Mouse (Mus musculus) small intestine, adult 2 months (tissue): ENCODE results near the gene Mbd5. TPM values are rescaled to one million over a fixed set of nuclear protein-coding genes. Genes with fewer than 3 reads are reported as not detected.

Experiments
- H3K27ac ChIP-seq: fragments of 200-500 bp; 2 replicates; pipeline ENCODE4 v1.5.1; 2012; ENCODE audit warnings: low read depth, low read length, control low read depth, inconsistent platforms; ENCODE audit not compliant: insufficient read depth
- H3K27me3 ChIP-seq: fragments of 200-500 bp; 2 replicates; pipeline ENCODE4 v1.6.1; 2012; ENCODE audit warnings: mild to moderate bottlenecking, moderate library complexity, low read length, inconsistent platforms; ENCODE audit not compliant: control insufficient read depth, insufficient read depth
- H3K36me3 ChIP-seq: fragments of 200-500 bp; 2 replicates; pipeline ENCODE4 v1.6.1; 2012; ENCODE audit warnings: mild to moderate bottlenecking, low read length, control low read depth, inconsistent platforms; ENCODE audit not compliant: control insufficient read depth, insufficient read depth
- H3K4me1 ChIP-seq: fragments of 200-500 bp; 2 replicates; pipeline ENCODE4 v1.6.1; 2012; ENCODE audit warnings: low read length, inconsistent platforms, mixed read lengths; ENCODE audit not compliant: control insufficient read depth, insufficient read depth, insufficient read length
- H3K4me3 ChIP-seq: fragments of 200-500 bp; 2 replicates; pipeline ENCODE4 v1.5.1; 2012; ENCODE audit warnings: low read depth, mild to moderate bottlenecking, control low read depth, inconsistent platforms, low read length, moderate library complexity
- CTCF ChIP-seq: fragments of 200-500 bp; IDR thresholded peaks from 2 replicates; pipeline ENCODE4 v1.5.1; 2012; ENCODE audit warnings: low read depth, mild to moderate bottlenecking, control low read depth, inconsistent platforms, low read length, moderate library complexity, mixed read lengths; ENCODE audit not compliant: insufficient replicate concordance, insufficient read length; ENCODE audit errors: extremely low read depth
- POLR2A ChIP-seq: fragments of 200-500 bp; IDR thresholded peaks from 2 replicates; pipeline ENCODE4 v1.6.1; 2012; ENCODE audit warnings: low read depth, mild to moderate bottlenecking, control low read depth, inconsistent platforms, low read length, moderate library complexity
- WGBS: fragments of 180-500 bp; shearing (Covaris S2); methylation state at CpG from one replicate; pipeline ENCODE4 v1.1.7; 2018; 5-methylcytosine and 5-hydroxymethylcytosine counted together
- polyA plus RNA-seq: library from polyadenylated mRNA; depleted of rRNA; stranded (reverse); fragments of >200 nt; gene quantifications from 2 replicates; pipeline ENCODE4 v1.2.3, GENCODE M21; 2012; rRNA removed

The Mbd5 gene
- polyA plus RNA-seq, 1 experiment, result 3.4 TPM

- Histone ChIP-seq H3K27me3 (no peaks in the 10 kb centered on the region), H3K4me1 (peaks cover 9% of the 10 kb centered on the region), H3K4me3 (no peak overlapping the region), H3K27ac (no peak overlapping the region), H3K36me3 (no peaks in the 10 kb centered on the region)
- TF ChIP-seq CTCF (no peak), POLR2A (no peak)
- 73% methylated on average over 5 of the region's 5 CpGs for WGBS
Measured at GRCm38 (mm10) chr2:49364546-49364945, 415.2 kb downstream of the Mbd5 start.

- Histone ChIP-seq H3K27ac (peak overlapping the region; percentile 97), H3K4me1 (peaks cover 9% of the 10 kb centered on the region), H3K4me3 (peak overlapping the region; percentile 67), H3K27me3 (no peaks in the 10 kb centered on the region), H3K36me3 (no peaks in the 10 kb centered on the region)
- TF ChIP-seq CTCF (no peak), POLR2A (peak; percentile 16; the same call in 1 of the 2 replicates)
- 37% methylated on average over 14 of the region's 14 CpGs for WGBS
Measured at GRCm38 (mm10) chr2:49366878-49367545, 417.7 kb downstream of the Mbd5 start.

- Histone ChIP-seq H3K4me1 (peaks cover 9% of the 10 kb centered on the region), H3K27ac (peak overlapping the region; percentile 97), H3K27me3 (no peaks in the 10 kb centered on the region), H3K4me3 (peak overlapping the region; percentile 37; the same call in 1 of the 2 replicates), H3K36me3 (no peaks in the 10 kb centered on the region)
- WGBS, result 50% methylated on average over 17 of the region's 17 CpGs
- TF ChIP-seq CTCF (no peak), POLR2A (no peak)
Measured at GRCm38 (mm10) chr2:49367546-49367917, 418.2 kb downstream of the Mbd5 start.

GRCm38 (mm10) chr2:49371632-49372031 lies 422.3 kb downstream of the Mbd5 start:
- Histone ChIP-seq H3K36me3 (no peaks in the 10 kb centered on the region), H3K27me3 (no peaks in the 10 kb centered on the region), H3K4me3 (no peak overlapping the region), H3K4me1 (peaks cover 6% of the 10 kb centered on the region), H3K27ac (no peak overlapping the region)
- 83% methylated on average over 5 of the region's 5 CpGs for WGBS
- TF ChIP-seq CTCF (no peak), POLR2A (no peak)

- Histone ChIP-seq H3K27me3 (no peaks in the 10 kb centered on the region), H3K4me1 (peaks cover 3% of the 10 kb centered on the region), H3K36me3 (no peaks in the 10 kb centered on the region), H3K27ac (no peak overlapping the region), H3K4me3 (no peak overlapping the region)
- WGBS, result 29% methylated on average over 3 of the region's 3 CpGs
- TF ChIP-seq CTCF, result no peak
Measured at GRCm38 (mm10) chr2:49372586-49372985, 423.3 kb downstream of the Mbd5 start.

Other genes with a start within 250 kb of the Mbd5 start
- 1.7 and 4.8 TPM in 2 replicates for gene Acvr2a, start 135.4 kb upstream of the Mbd5 start, polyA plus RNA-seq
- 1.3 and 1.5 TPM in 2 replicates for gene Orc4, start 769 bp downstream of the Mbd5 start, polyA plus RNA-seq